Mouse (Mus musculus): ENCODE data around the gene Fhit. TPM values are rescaled to one million over a fixed set of nuclear protein-coding genes. Genes with fewer than 3 reads are reported as not detected.

Gene Fhit
- polyA plus RNA-seq, 1 experiment from 2014 or later = 6.9 TPM

DNA sequence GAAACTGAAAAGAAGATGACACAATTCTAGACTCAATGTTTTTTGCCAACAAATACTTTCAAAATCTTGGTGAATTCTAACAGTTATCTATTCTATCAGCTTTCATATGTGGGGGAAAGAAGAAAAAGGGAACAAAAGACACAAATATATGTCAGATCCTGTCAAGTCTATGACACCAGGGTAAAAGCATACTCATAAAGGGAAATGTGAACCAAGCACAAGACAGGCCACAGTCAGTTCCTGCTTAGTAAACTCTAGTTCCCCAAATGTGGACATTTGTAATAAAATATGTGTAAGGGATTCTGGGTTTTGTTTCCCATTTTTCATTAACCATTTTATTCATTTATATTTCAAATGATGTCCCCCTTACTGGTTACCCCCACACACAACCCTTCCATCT lies 1022.5 kb downstream of the Fhit start:
- Histone ChIP-seq H3K27ac (ENCODE audit: low read depth, low read length) (no peak overlapping the region), H3K9ac (replicated peaks; ENCODE audit: low read depth, low read length) (no peak overlapping the region), H3K36me3 (ENCODE audit: control insufficient read depth, insufficient read depth, low read length) (no peaks in the 10 kb centered on the region), H3K4me2 (ENCODE audit: low read depth, low read length) (no peak overlapping the region), H3K9me3 (ENCODE audit: control insufficient read depth, low read length) (no peaks in the 10 kb centered on the region), H3K27me3 (ENCODE audit: control insufficient read depth, insufficient read depth, low read length) (no peaks in the 10 kb centered on the region), H3K4me1 (ENCODE audit: control insufficient read depth, insufficient read depth, low read length) (no peaks in the 10 kb centered on the region), H3K4me3 (ENCODE audit: low read depth, low read length) (no peak overlapping the region)
- no peak for ATAC-seq (ENCODE audit: low read depth)

DNA sequence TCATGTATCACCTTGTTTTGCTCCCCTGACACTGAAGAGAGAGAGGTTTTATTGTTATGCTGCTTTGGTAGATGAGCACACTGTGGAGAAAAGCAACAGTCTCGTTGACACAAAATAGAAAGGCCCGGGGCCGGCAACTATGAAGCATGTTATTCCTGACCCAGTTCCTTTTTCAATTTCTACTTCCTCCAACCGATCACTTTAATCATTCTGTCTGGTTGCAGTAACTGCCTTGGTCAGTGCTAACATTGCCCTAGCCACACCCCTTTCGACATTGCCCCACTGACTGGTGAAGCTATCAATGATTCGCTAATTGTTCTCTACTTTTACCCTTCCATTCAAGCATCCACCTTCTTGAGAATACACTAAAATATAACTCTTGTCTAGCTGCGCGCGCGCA lies 1028.0 kb downstream of the Fhit start:
- H3K27me3 ChIP-seq (ENCODE audit: control insufficient read depth, insufficient read depth, low read length) = no peaks in the 10 kb centered on the region
- H3K9ac ChIP-seq (replicated peaks; ENCODE audit: low read depth, low read length) = no peak overlapping the region
- H3K4me2 ChIP-seq (ENCODE audit: low read depth, low read length) = no peak overlapping the region
- no peak overlapping the region for H3K27ac ChIP-seq (ENCODE audit: low read depth, low read length)
- no peaks in the 10 kb centered on the region for H3K36me3 ChIP-seq (ENCODE audit: control insufficient read depth, insufficient read depth, low read length)
- ATAC-seq (ENCODE audit: low read depth) = no peak
- H3K9me3 ChIP-seq (ENCODE audit: control insufficient read depth, low read length) = no peaks in the 10 kb centered on the region
- no peaks in the 10 kb centered on the region for H3K4me1 ChIP-seq (ENCODE audit: control insufficient read depth, insufficient read depth, low read length)
- 90% methylated on average over 10 of the region's 10 CpGs for WGBS
- H3K4me3 ChIP-seq (ENCODE audit: low read depth, low read length) = no peak overlapping the region

DNA sequence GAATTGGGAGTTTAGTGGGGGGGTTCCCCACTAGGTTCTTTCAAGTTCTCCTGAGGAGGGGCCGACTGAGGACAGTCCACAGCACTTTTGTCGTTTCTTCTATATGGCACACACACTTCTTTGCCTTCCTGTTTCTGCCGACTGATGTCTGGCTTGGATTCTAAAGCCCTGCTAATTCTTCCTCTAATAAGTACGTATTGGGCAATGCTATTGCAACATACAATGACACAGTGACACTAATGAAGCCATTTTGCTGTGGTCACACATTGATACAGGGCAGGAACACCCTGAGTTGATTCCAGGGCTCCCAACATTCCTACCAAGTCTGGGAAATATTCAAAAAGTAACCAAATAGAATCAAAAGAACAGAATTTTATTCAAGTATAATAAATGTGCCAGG lies 1032.2 kb downstream of the Fhit start:
- Histone ChIP-seq H3K4me2 (ENCODE audit: low read depth, low read length) (no peak overlapping the region), H3K9ac (replicated peaks; ENCODE audit: low read depth, low read length) (no peak overlapping the region), H3K4me3 (ENCODE audit: low read depth, low read length) (no peak overlapping the region), H3K9me3 (ENCODE audit: control insufficient read depth, low read length) (no peaks in the 10 kb centered on the region), H3K4me1 (ENCODE audit: control insufficient read depth, insufficient read depth, low read length) (no peaks in the 10 kb centered on the region), H3K36me3 (ENCODE audit: control insufficient read depth, insufficient read depth, low read length) (no peaks in the 10 kb centered on the region), H3K27me3 (ENCODE audit: control insufficient read depth, insufficient read depth, low read length) (no peaks in the 10 kb centered on the region), H3K27ac (ENCODE audit: low read depth, low read length) (no peak overlapping the region)
- ATAC-seq (ENCODE audit: low read depth) = no peak
- 89% methylated on average over 4 of the region's 4 CpGs for WGBS

DNA sequence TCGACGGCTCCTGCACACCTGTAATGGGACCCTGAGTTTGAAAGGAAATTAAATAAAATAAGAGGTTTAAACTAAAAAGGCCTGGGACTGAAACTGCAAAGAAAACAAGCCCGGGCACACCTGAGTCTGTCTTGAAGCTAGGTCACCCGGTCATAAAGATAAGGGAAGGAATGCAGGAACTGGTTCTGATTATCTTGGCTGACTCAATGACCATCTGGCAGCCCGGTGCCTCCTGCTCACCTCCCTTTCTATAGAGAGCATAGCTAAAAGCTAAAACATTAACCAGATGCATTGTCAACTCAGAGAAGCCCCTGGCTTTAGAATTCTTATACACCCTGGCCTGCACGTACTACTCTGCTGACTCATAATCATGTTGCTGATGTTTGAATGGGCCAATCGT lies 1032.7 kb downstream of the Fhit start:
- no peak overlapping the region for H3K4me2 ChIP-seq (ENCODE audit: low read depth, low read length)
- WGBS = 92% methylated on average over 7 of the region's 7 CpGs
- no peaks in the 10 kb centered on the region for H3K9me3 ChIP-seq (ENCODE audit: control insufficient read depth, low read length)
- ATAC-seq (ENCODE audit: low read depth) = no peak
- no peak overlapping the region for H3K4me3 ChIP-seq (ENCODE audit: low read depth, low read length)
- H3K27ac ChIP-seq (ENCODE audit: low read depth, low read length) = no peak overlapping the region
- H3K27me3 ChIP-seq (ENCODE audit: control insufficient read depth, insufficient read depth, low read length) = no peaks in the 10 kb centered on the region
- H3K36me3 ChIP-seq (ENCODE audit: control insufficient read depth, insufficient read depth, low read length) = no peaks in the 10 kb centered on the region
- no peak overlapping the region for H3K9ac ChIP-seq (replicated peaks; ENCODE audit: low read depth, low read length)
- H3K4me1 ChIP-seq (ENCODE audit: control insufficient read depth, insufficient read depth, low read length) = no peaks in the 10 kb centered on the region

DNA sequence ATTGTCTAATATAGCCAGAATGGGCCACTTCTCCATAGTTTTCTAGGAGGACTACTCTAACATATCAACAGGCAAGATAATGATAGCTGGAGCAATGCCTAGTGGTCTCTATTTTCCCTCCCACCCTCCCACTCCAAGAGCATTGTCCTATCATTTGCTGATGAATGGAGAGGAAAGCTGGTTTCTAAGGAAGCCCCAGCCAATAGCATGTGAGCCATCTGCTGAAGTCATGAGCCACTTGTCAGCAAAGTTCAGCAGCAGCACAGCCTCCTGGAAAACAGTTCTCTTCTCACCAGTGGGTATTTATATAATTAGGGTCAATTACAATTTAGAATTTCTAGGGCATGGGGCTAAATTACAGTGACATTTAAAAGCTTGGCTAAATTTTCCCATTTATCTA lies 1035.3 kb downstream of the Fhit start:
- H3K36me3 ChIP-seq (ENCODE audit: control insufficient read depth, insufficient read depth, low read length) = no peaks in the 10 kb centered on the region
- H3K9ac ChIP-seq (replicated peaks; ENCODE audit: low read depth, low read length) = no peak overlapping the region
- H3K9me3 ChIP-seq (ENCODE audit: control insufficient read depth, low read length) = no peaks in the 10 kb centered on the region
- H3K27me3 ChIP-seq (ENCODE audit: control insufficient read depth, insufficient read depth, low read length) = no peaks in the 10 kb centered on the region
- no peak for ATAC-seq (ENCODE audit: low read depth)
- no peak overlapping the region for H3K4me3 ChIP-seq (ENCODE audit: low read depth, low read length)
- H3K4me2 ChIP-seq (ENCODE audit: low read depth, low read length) = no peak overlapping the region
- no peak overlapping the region for H3K27ac ChIP-seq (ENCODE audit: low read depth, low read length)
- H3K4me1 ChIP-seq (ENCODE audit: control insufficient read depth, insufficient read depth, low read length) = no peaks in the 10 kb centered on the region

DNA sequence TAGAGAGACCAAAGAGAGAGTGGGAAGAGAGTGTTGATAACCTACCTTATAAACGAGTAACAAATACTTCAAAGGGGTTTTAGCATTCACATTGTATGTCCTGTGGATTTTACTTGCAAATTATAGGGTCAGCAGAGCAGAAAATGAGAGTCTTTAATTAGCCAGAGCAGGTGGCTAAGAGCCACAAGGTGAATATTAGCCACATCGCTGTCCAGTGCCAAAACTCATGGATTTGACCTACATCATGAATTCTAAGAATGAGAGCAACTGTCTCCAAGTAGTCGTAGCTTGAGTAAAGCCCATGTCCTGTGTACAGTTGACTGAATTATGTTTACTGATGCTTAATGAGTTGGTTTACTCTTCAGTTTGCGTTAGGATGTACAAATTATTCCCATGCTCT lies 1039.7 kb downstream of the Fhit start:
- no peaks in the 10 kb centered on the region for H3K9me3 ChIP-seq (ENCODE audit: control insufficient read depth, low read length)
- H3K36me3 ChIP-seq (ENCODE audit: control insufficient read depth, insufficient read depth, low read length) = no peaks in the 10 kb centered on the region
- ATAC-seq (ENCODE audit: low read depth) = no peak
- no peaks in the 10 kb centered on the region for H3K27me3 ChIP-seq (ENCODE audit: control insufficient read depth, insufficient read depth, low read length)
- no peak overlapping the region for H3K4me3 ChIP-seq (ENCODE audit: low read depth, low read length)
- H3K4me2 ChIP-seq (ENCODE audit: low read depth, low read length) = no peak overlapping the region
- H3K4me1 ChIP-seq (ENCODE audit: control insufficient read depth, insufficient read depth, low read length) = no peaks in the 10 kb centered on the region
- no peak overlapping the region for H3K9ac ChIP-seq (replicated peaks; ENCODE audit: low read depth, low read length)
- no peak overlapping the region for H3K27ac ChIP-seq (ENCODE audit: low read depth, low read length)
- 79% methylated on average over 4 of the region's 4 CpGs for WGBS

DNA sequence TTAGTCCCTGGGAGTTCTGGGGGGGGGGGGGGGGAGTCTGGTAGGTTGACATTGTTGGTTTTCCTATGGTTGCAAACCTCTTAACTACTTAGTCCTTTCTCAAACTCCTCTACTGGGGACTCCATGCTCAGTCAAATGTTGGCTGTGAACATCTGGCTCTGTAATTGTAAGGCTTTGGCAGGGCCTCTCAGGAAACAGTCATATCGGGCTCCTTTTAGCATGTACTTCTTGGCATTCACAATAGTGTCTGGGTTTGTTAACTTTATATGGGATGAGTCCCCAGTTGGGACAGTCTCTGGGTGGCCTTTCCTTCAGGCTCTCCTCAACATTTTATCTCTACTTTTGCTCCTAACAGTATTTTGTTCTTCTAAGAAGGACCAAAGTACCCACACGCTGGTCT lies 1065.6 kb downstream of the Fhit start:
- no peak for ATAC-seq (ENCODE audit: low read depth)
- no peak overlapping the region for H3K9ac ChIP-seq (replicated peaks; ENCODE audit: low read depth, low read length)

DNA sequence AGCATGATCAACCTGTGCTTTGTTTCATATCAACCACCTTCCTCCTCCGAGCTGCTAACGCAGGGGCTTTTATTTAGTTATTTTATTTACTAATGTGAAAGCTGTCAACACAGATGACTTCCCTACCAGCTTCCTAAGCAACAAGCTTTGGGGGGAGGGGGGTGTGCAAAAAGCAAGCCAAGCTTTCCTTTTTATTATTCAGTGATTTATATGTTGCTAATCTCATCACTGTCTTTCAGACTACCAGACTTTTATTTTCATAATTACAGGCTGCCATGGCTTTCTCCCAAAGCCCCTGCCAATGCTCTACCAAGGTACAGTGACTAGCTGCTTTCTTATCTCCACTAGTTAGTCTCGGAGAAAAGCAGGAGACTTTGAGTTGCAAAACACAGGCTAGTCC lies 1082.8 kb downstream of the Fhit start:
- no peak for ATAC-seq (ENCODE audit: low read depth)
- H3K9ac ChIP-seq (replicated peaks; ENCODE audit: low read depth, low read length) = no peak overlapping the region
- H3K27me3 ChIP-seq (ENCODE audit: control insufficient read depth, insufficient read depth, low read length) = no peaks in the 10 kb centered on the region
- no peaks in the 10 kb centered on the region for H3K36me3 ChIP-seq (ENCODE audit: control insufficient read depth, insufficient read depth, low read length)
- H3K27ac ChIP-seq (ENCODE audit: low read depth, low read length) = no peak overlapping the region
- no peaks in the 10 kb centered on the region for H3K4me1 ChIP-seq (ENCODE audit: control insufficient read depth, insufficient read depth, low read length)
- H3K4me3 ChIP-seq (ENCODE audit: low read depth, low read length) = no peak overlapping the region
- WGBS = 83% methylated on average over 3 of the region's 3 CpGs
- no peaks in the 10 kb centered on the region for H3K9me3 ChIP-seq (ENCODE audit: control insufficient read depth, low read length)
- H3K4me2 ChIP-seq (ENCODE audit: low read depth, low read length) = no peak overlapping the region

More for the DNA sequence above, 1065.6 kb downstream of the Fhit start:
- Histone ChIP-seq H3K4me3 (ENCODE audit: low read depth, low read length) (no peak overlapping the region), H3K36me3 (ENCODE audit: control insufficient read depth, insufficient read depth, low read length) (no peaks in the 10 kb centered on the region), H3K4me2 (ENCODE audit: low read depth, low read length) (no peak overlapping the region), H3K27ac (ENCODE audit: low read depth, low read length) (no peak overlapping the region), H3K9me3 (ENCODE audit: control insufficient read depth, low read length) (no peaks in the 10 kb centered on the region), H3K27me3 (ENCODE audit: control insufficient read depth, insufficient read depth, low read length) (no peaks in the 10 kb centered on the region), H3K4me1 (ENCODE audit: control insufficient read depth, insufficient read depth, low read length) (no peaks in the 10 kb centered on the region)
- 97% methylated on average over 2 of the region's 2 CpGs for WGBS

DNA sequence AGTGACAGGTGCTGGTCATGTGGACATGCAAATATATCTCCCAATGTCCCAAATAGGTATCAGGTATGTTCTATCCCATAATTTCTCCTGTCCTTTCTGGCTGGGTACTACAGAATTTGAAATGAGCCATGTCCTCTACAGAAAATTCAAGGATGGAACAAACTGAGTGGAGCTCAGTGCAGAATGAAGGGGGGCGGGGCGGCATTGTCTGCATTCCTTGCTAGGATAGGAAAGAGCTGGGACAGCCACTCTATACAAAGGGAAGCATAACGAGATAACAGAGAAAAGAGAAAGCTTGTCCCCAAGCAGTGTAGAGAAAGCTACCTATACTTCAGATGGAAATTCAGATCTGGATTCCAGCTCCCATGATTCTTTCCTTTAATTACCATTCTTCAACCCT lies 1111.9 kb downstream of the Fhit start:
- H3K4me3 ChIP-seq (ENCODE audit: low read depth, low read length) = no peak overlapping the region
- no peaks in the 10 kb centered on the region for H3K4me1 ChIP-seq (ENCODE audit: control insufficient read depth, insufficient read depth, low read length)
- no peaks in the 10 kb centered on the region for H3K9me3 ChIP-seq (ENCODE audit: control insufficient read depth, low read length)
- H3K4me2 ChIP-seq (ENCODE audit: low read depth, low read length) = no peak overlapping the region
- no peaks in the 10 kb centered on the region for H3K36me3 ChIP-seq (ENCODE audit: control insufficient read depth, insufficient read depth, low read length)
- 84% methylated on average over 3 of the region's 3 CpGs for WGBS
- no peak overlapping the region for H3K27ac ChIP-seq (ENCODE audit: low read depth, low read length)
- H3K9ac ChIP-seq (replicated peaks; ENCODE audit: low read depth, low read length) = no peak overlapping the region
- no peak for ATAC-seq (ENCODE audit: low read depth)
- no peaks in the 10 kb centered on the region for H3K27me3 ChIP-seq (ENCODE audit: control insufficient read depth, insufficient read depth, low read length)
